In genomic region chr9:7769081-7769480, GRCm38 (mm10) we compare ENCODE assay signal across 28 mouse cellular contexts. TPM values are rescaled to one million over a fixed set of nuclear protein-coding genes. Genes with fewer than 3 reads are reported as not detected.
DNase-seq lines count a peak whose midpoint lies in the region; ATAC-seq and TF ChIP-seq lines count a peak whose summit lies in the region.
"Had no signal": no experiment of that assay in that cellular context is flagged by ENCODE, and none has a peak within 500 bp of the region (broad histone marks: within the 10 kb centered on the region; RNA-seq: fewer than 3 reads in every experiment).

No protein-coding gene starts in this region.

- intact Hi-C loops in gastrocnemius, adult 2 months (cut with DNase I), result no loop called here
- intact Hi-C loops in gastrocnemius, postnatal 14 days (cut with DNase I; ENCODE audit: low total_unique reads), result no loop called here

- H3K4me3 ChIP-seq in gastrocnemius, adult 2 months, result no peak overlapping the region
- no peak overlapping the region for H3K4me3 ChIP-seq in midbrain, embryonic 11.5 days (ENCODE audit: low read depth, low read length)
- H3K4me3 ChIP-seq: embryonic facial prominence, embryonic 12.5 days; heart, embryonic 13.5 days; hindbrain, embryonic 10.5 days; hindbrain, embryonic 15.5 days; layer of hippocampus, adult 2 months; left cerebral cortex, adult 2 months; limb, embryonic 12.5 days; liver, embryonic 15.5 days; megakaryocyte, embryonic 14.5 days; midbrain, embryonic 13.5 days had no signal

- TF ChIP-seq CTCF in gastrocnemius, adult 2 months (IDR thresholded peaks at IDR 0.05), result no peak

- 0 out of 2 replicates have a peak, but pooled peaks cover 4% of the 10 kb centered on the region for H3K36me3 ChIP-seq in midbrain, embryonic 11.5 days (ENCODE audit: control insufficient read depth, insufficient read depth, low read length)
- H3K36me3 ChIP-seq: hindbrain, embryonic 15.5 days had no signal

- no peak overlapping the region for H3K4me2 ChIP-seq in midbrain, embryonic 11.5 days
- H3K4me2 ChIP-seq: embryonic facial prominence, embryonic 12.5 days; hindbrain, embryonic 15.5 days; limb, embryonic 12.5 days; liver, embryonic 15.5 days; midbrain, embryonic 13.5 days had no signal

- no peaks in the 10 kb centered on the region for H3K27me3 ChIP-seq in midbrain, embryonic 11.5 days (ENCODE audit: control insufficient read depth, insufficient read depth, low read length)
- H3K27me3 ChIP-seq: CH12.LX; embryonic facial prominence, embryonic 12.5 days; heart, embryonic 13.5 days; hindbrain, embryonic 15.5 days; limb, embryonic 12.5 days; liver, embryonic 15.5 days; megakaryocyte, embryonic 14.5 days; midbrain, embryonic 13.5 days had no signal

- ATAC-seq in midbrain, embryonic 11.5 days (ENCODE audit: low FRiP score), result no peak
- ATAC-seq: activated CD4-positive, CD25-positive, alpha-beta regulatory T cell, adult 4 months; forebrain, embryonic 14.5 days; inflammation-experienced regulatory T-cells, adult 6 months; midbrain, embryonic 13.5 days had no signal

- no peaks in the 10 kb centered on the region for H3K9me3 ChIP-seq in midbrain, embryonic 11.5 days (ENCODE audit: control insufficient read depth, low read length)
- H3K9me3 ChIP-seq: embryonic facial prominence, embryonic 12.5 days; heart, embryonic 13.5 days; hindbrain, embryonic 10.5 days; hindbrain, embryonic 15.5 days; limb, embryonic 12.5 days; liver, embryonic 15.5 days; megakaryocyte, embryonic 14.5 days; midbrain, embryonic 13.5 days had no signal

- peaks cover 36% of the 10 kb centered on the region for H3K4me1 ChIP-seq in midbrain, embryonic 11.5 days (ENCODE audit: control insufficient read depth, insufficient read depth, low read length)

- peak overlapping the region; percentile 61 for H3K27ac ChIP-seq in gastrocnemius, adult 2 months
- no peak overlapping the region for H3K27ac ChIP-seq in midbrain, embryonic 11.5 days (ENCODE audit: low read depth, low read length)
- H3K27ac ChIP-seq: embryonic facial prominence, embryonic 12.5 days; hindbrain, embryonic 10.5 days; hindbrain, embryonic 15.5 days; left cerebral cortex, adult 2 months; limb, embryonic 12.5 days; liver, embryonic 15.5 days; midbrain, embryonic 13.5 days had no signal

- no peak overlapping the region for H3K9ac ChIP-seq in midbrain, embryonic 11.5 days (ENCODE audit: low read length)
- H3K9ac ChIP-seq: embryonic facial prominence, embryonic 12.5 days; heart, embryonic 13.5 days; hindbrain, embryonic 15.5 days; limb, embryonic 12.5 days; liver, embryonic 15.5 days; midbrain, embryonic 13.5 days had no signal

- no peak for DNase-seq in gastrocnemius, adult 2 months
- no peak for DNase-seq in gastrocnemius, postnatal 14 days
- DNase-seq in lung, postnatal 10 days, result peak; percentile 37
- no peak for DNase-seq in lung, postnatal 4 days
- peak; percentile 41 for DNase-seq in thymus, postnatal 4 days
- DNase-seq in thymus, adult 18-20 months, result no peak
- DNase-seq in midbrain, embryonic 11.5 days (ENCODE audit: low spot score, missing footprints), result no peak
- DNase-seq in neural tube, embryonic 10.5 days (ENCODE audit: extremely low spot score, low spot score), result no peak
- DNase-seq: adrenal gland, adult 2 months; cerebellum, adult 9-10 months; embryo, embryonic 11 days; gastrocnemius, postnatal 36 days; kidney, adult 11 months; right cerebral cortex, postnatal 14 days had no signal

- 72% methylated on average over 4 of the region's 4 CpGs for WGBS in midbrain, embryonic 11.5 days

RNA-seq across cellular contexts. Expression of gene Tmem123, which starts 5.2 kb away (rescaled TPM):
- 10 to 100 TPM; 21.7 to 25.5 TPM for total RNA-seq in gastrocnemius, adult 2 months (2021)
- total RNA-seq in gastrocnemius, postnatal 14 days (2021), result 10 to 100 TPM; 23.1 to 26.7 TPM
- 140 and 153 TPM in 2 replicates for polyA plus RNA-seq in midbrain, embryonic 11.5 days (2014; fragmentation: Nextera tagmentation; extraction: Ambion mirVana)

Comparison
In these comparisons a context has a peak if more than half of its experiments do, and no peak if none do; other contexts are left out.
1. DNase-seq: peak in lung, postnatal 10 days (single experiment) and thymus, postnatal 4 days (single experiment); none in gastrocnemius, adult 2 months (single experiment), gastrocnemius, postnatal 14 days (single experiment), lung, postnatal 4 days (0 of 2), thymus, adult 18-20 months (0 of 2), midbrain, embryonic 11.5 days (single experiment) and neural tube, embryonic 10.5 days (single experiment).